Comparison of ENCODE assay signal across 23 mouse cellular contexts in the genomic region with DNA sequence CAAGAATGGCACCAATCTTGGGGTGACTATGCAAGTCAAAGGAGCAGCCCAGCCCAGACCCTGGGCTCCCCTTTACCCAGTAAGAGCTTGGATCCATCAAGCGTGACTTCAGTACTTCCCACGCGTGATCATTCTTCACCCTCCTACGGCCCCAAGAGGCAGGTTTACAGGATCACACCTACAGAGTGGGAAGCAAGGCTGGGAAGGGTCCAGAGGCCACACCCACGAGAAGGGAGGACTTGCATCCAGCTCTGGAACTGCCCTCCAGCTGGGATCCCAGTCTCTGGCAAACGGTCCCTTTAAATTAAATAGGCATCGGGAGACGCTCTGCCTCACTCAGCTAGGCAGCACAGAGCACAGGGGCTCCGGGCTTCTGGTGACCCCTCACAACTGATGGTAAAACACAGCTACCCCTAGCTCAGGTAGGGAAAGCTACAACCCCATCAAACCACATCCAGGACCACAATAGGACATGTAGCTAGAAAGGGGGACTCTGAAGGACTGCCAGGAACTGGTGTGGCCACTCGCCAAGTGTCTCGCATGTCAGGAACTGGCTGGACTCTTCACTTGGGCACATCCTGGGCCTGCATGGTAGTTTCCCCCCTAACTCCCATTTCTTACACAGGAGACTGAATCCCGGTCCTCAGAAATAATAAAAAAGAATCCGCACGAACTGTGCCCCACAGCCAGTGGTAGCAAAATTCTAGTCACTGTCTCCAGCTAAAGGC. TPM values are rescaled to one million over a fixed set of nuclear protein-coding genes. Genes with fewer than 3 reads are reported as not detected.
"Had no signal": no experiment of that assay in that cellular context is flagged by ENCODE, and none has a peak within 500 bp of the region (broad histone marks: within the 10 kb centered on the region; RNA-seq: fewer than 3 reads in every experiment).

No protein-coding gene starts in this region.

- H3K4me1 ChIP-seq: heart, embryonic 13.5 days; heart, embryonic 15.5 days; liver, embryonic 13.5 days; liver, embryonic 15.5 days had no signal

- DNase-seq: gastrocnemius, postnatal 10 days; gastrocnemius, postnatal 36 days; heart, adult 11 months; heart, adult 2 months; heart, postnatal 14 days; heart, postnatal 36 days; kidney, adult 11 months; kidney, adult 8-10 months; kidney, postnatal 10 days; kidney, postnatal 25 days; kidney, postnatal 4 days; liver; liver, embryonic 13.5 days; liver, postnatal 0 days had no signal

- H3K4me3 ChIP-seq: heart, adult 2 months; heart, embryonic 13.5 days; heart, embryonic 15.5 days; hindbrain, embryonic 13.5 days; hindbrain, embryonic 15.5 days; limb, embryonic 10.5 days; limb, embryonic 12.5 days; liver, embryonic 13.5 days; liver, embryonic 15.5 days had no signal

- H3K27ac ChIP-seq: heart, adult 2 months; heart, embryonic 13.5 days; heart, embryonic 15.5 days; hindbrain, embryonic 13.5 days; hindbrain, embryonic 15.5 days; hindbrain, postnatal 0 days; limb, embryonic 10.5 days; limb, embryonic 12.5 days; liver, embryonic 13.5 days; liver, embryonic 15.5 days had no signal

RNA-seq across cellular contexts. Expression of gene Ptgis, which starts 58.6 kb away (rescaled TPM):
- total RNA-seq: hematopoietic stem cell, adult 5-6 weeks had no signal
